Mouse (Mus musculus): ENCODE data around the gene Traf1.

DNA sequence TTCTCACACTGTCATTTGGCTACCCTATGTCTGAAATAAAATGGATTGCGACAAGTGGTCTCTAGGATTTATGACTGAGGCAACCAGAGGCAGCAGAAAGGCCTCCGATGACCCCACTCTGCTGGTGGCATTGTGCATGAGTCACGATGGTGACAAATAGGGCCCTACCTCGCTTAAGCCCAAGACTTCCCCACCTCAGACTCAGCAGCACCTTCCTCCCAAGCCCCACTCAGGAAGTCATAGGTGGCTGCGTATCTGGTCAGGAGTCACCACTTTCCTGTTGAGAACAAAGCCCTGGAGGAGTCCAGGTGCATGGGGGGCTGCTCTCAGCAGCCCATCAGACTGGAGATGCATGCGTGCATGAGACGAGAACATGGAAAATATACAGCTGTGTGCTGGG, 3.0 kb downstream of the Traf1 start:
- TF ChIP-seq E2F4 (IDR thresholded peaks at IDR 0.05; ENCODE audit: insufficient read depth) = no peak
- no peak for TF ChIP-seq POLR2A (IDR thresholded peaks at IDR 0.05; ENCODE audit: insufficient read length, low read depth)

All from myocyte (in vitro differentiated cells).